Mouse (Mus musculus) heart, embryonic 13.5 days (tissue): ENCODE results near the gene Ccdc85b. TPM values are rescaled to one million over a fixed set of nuclear protein-coding genes. Genes with fewer than 3 reads are reported as not detected.

Source experiments
- ATAC-seq: fragments of 200-750 bp; cut with Nextera tagmentation; 2 replicates; pipeline ENCODE4 v1.8.0; 2017; ENCODE audit warnings: moderate TSS enrichment; ENCODE audit not compliant: insufficient number of reproducible peaks, low FRiP score, low TSS enrichment; ENCODE audit errors: extremely low read depth
- H3K27ac ChIP-seq: fragments of 300-500 bp; sonication (generic); replicated peaks from 2 replicates; pipeline ENCODE4 v1.5.1; 2015; ENCODE audit warnings: moderate library complexity, mild to moderate bottlenecking, inconsistent platforms
- H3K27me3 ChIP-seq: fragments of 300-500 bp; sonication (generic); replicated peaks from 2 replicates; pipeline ENCODE4 v1.6.1; 2015; ENCODE audit warnings: mild to moderate bottlenecking, inconsistent platforms
- H3K36me3 ChIP-seq: fragments of 300-500 bp; sonication (generic); 2 replicates; pipeline ENCODE4 v1.6.1; 2015; ENCODE audit warnings: mild to moderate bottlenecking, inconsistent platforms
- H3K4me1 ChIP-seq: fragments of 300-500 bp; sonication (generic); 2 replicates; pipeline ENCODE4 v1.6.1; 2015; ENCODE audit warnings: inconsistent platforms
- H3K4me2 ChIP-seq: fragments of 300-500 bp; sonication (generic); 2 replicates; pipeline ENCODE4 v1.6.1; 2015; ENCODE audit warnings: inconsistent platforms, mild to moderate bottlenecking, moderate library complexity
- H3K4me3 ChIP-seq: fragments of 300-500 bp; sonication (generic); 2 replicates; pipeline ENCODE4 v1.5.1; 2015; ENCODE audit warnings: moderate library complexity, mild to moderate bottlenecking, inconsistent platforms
- H3K9ac ChIP-seq: fragments of 300-500 bp; sonication (generic); 2 replicates; pipeline ENCODE4 v1.6.1; 2015; ENCODE audit warnings: inconsistent platforms, mild to moderate bottlenecking, moderate library complexity
- H3K9me3 ChIP-seq: fragments of 300-500 bp; sonication (generic); 2 replicates; pipeline ENCODE4 v1.6.1; 2016; ENCODE audit warnings: inconsistent platforms
- WGBS: fragments of 180-500 bp; shearing (Covaris S2); methylation state at CpG from one replicate; pipeline ENCODE4 v1.1.7; 2015; ENCODE audit warnings: mixed read lengths; 5-methylcytosine and 5-hydroxymethylcytosine counted together
- polyA plus RNA-seq: library from polyadenylated mRNA; unstranded; fragments of >200 nt; fragmentation: Nextera tagmentation; extraction: Ambion mirVana; gene quantifications from 2 replicates; pipeline ENCODE4 v1.2.1, GENCODE M21; 2015

Ccdc85b gene
- polyA plus RNA-seq, 1 experiment from 2014 or later = 7.6 TPM

- H3K4me1 ChIP-seq = peaks cover 12% of the 10 kb centered on the region
- no peaks in the 10 kb centered on the region for H3K27me3 ChIP-seq
- H3K27ac ChIP-seq = no peak overlapping the region
- no peak overlapping the region for H3K4me3 ChIP-seq
- ATAC-seq = no peak
- no peak overlapping the region for H3K4me2 ChIP-seq
- H3K9me3 ChIP-seq = no peaks in the 10 kb centered on the region
- peaks cover 88% of the 10 kb centered on the region for H3K36me3 ChIP-seq
- WGBS = 87% methylated on average over 10 of the region's 10 CpGs
- H3K9ac ChIP-seq = no peak overlapping the region
Observed at GRCm38 (mm10) chr19:5480016-5480415, 22.3 kb upstream of the Ccdc85b start.

GRCm38 (mm10) chr19:5477668-5478300 lies 20.1 kb upstream of the Ccdc85b start:
- 86% methylated on average over 18 of the region's 18 CpGs for WGBS
- H3K4me1 ChIP-seq = peaks cover 24% of the 10 kb centered on the region
- H3K4me3 ChIP-seq = no peak overlapping the region
- no peak overlapping the region for H3K9ac ChIP-seq
- ATAC-seq = no peak
- H3K27ac ChIP-seq = no peak overlapping the region
- peaks cover 66% of the 10 kb centered on the region for H3K36me3 ChIP-seq
- H3K4me2 ChIP-seq = no peak overlapping the region
- H3K27me3 ChIP-seq = no peaks in the 10 kb centered on the region
- H3K9me3 ChIP-seq = no peaks in the 10 kb centered on the region

GRCm38 (mm10) chr19:5477004-5477667 lies 19.4 kb upstream of the Ccdc85b start:
- H3K27ac ChIP-seq = no peak overlapping the region
- 82% methylated on average over 10 of the region's 10 CpGs for WGBS
- peaks cover 24% of the 10 kb centered on the region for H3K4me1 ChIP-seq
- no peak overlapping the region for H3K4me2 ChIP-seq
- peaks cover 59% of the 10 kb centered on the region for H3K36me3 ChIP-seq
- no peaks in the 10 kb centered on the region for H3K9me3 ChIP-seq
- peak overlapping the region; percentile 37; the same call in 1 of the 2 replicates for H3K9ac ChIP-seq
- no peak overlapping the region for H3K4me3 ChIP-seq
- ATAC-seq = no peak
- H3K27me3 ChIP-seq = no peaks in the 10 kb centered on the region

- no peak; the same call in 1 of the 2 replicates for ATAC-seq
- peak overlapping the region; percentile 92 for H3K9ac ChIP-seq
- H3K9me3 ChIP-seq = no peaks in the 10 kb centered on the region
- H3K4me1 ChIP-seq = peaks cover 24% of the 10 kb centered on the region
- peaks cover 40% of the 10 kb centered on the region for H3K36me3 ChIP-seq
- 13% methylated on average over 12 of the region's 13 CpGs for WGBS
- peak overlapping the region; percentile 86 for H3K27ac ChIP-seq
- H3K27me3 ChIP-seq = no peaks in the 10 kb centered on the region
- H3K4me3 ChIP-seq = peak overlapping the region; percentile 69
- peak overlapping the region; percentile 75 for H3K4me2 ChIP-seq
Observed at GRCm38 (mm10) chr19:5475069-5475714, 17.5 kb upstream of the Ccdc85b start.

DNA sequence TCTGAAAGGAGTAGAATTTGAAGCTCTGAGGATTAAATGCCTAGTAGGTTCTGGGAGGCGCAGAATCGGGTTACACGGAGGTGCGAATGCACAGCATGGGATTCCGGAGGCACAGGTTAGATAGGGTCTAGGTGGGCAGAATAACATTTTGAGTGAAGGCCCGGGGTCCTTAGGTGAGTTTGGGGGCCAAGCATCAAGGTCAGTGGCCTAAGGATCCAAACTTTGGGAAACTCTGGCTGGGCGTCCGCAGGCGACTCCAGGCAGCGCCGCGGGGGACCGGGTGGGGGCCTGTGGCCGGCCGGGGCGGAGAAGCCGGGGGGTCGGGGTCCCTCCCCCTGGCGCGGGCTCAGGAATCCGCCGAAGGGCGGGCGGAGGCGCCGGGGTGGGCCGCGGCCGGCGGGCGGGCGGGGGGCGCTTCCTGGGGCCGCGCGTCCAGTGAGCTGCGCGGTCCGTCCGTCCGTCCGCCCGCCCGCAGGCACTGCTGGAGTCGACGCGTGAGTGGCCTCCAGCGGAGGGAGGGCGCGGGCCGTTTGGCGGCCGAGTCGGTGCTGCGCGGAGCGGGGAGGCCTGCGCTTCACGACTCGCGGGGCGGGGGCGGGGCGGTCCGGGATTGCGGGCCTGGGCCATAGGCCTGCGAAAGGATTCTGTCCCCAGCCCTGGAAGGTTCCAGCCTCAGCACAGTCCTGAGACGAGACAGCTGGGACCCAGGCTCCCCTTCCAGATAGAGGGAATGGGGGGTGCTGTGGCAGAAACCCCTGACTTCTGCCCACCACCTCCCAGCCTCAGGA lies 16.8 kb upstream of the Ccdc85b start:
- Histone ChIP-seq H3K27me3 (no peaks in the 10 kb centered on the region), H3K36me3 (peaks cover 33% of the 10 kb centered on the region), H3K4me2 (peak overlapping the region; percentile 75), H3K27ac (peak overlapping the region; percentile 86), H3K9me3 (no peaks in the 10 kb centered on the region), H3K4me3 (peak overlapping the region; percentile 69), H3K9ac (peak overlapping the region; percentile 92), H3K4me1 (peaks cover 24% of the 10 kb centered on the region)
- ATAC-seq = peak; percentile 34
- WGBS = 1% methylated on average over 46 of the region's 68 CpGs

DNA sequence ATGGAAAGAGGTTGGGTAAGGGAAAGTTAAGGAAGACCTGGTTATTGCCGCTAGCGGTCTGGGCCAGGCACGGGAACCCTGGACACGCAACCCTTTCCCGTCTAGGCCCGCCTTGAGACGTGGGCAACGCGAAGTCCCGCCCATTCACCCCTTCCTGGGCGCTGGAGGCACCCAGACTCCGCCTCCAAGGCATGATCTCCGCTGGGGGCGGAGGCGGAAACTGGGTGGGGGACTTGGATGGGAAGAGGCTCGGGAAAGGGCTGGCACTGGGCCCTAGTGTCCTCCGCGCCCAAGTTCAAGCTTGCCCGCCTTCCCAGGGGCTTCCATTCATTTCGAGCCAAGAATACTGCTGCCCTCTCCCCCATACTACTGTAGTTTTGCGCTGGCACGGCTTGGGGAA lies 16.0 kb upstream of the Ccdc85b start, which contains the start of gene Efemp2:
TSS of gene Efemp2 (plus strand) at position 235 of the 400 bp plus-strand sequence.
- under 1% methylated on average over 22 of the region's 22 CpGs for WGBS
- Histone ChIP-seq H3K27me3 (no peaks in the 10 kb centered on the region), H3K27ac (peak within 1 kb of the TSS; percentile 86), H3K4me3 (peak within 1 kb of the TSS; percentile 69), H3K9ac (peak within 1 kb of the TSS; percentile 92), H3K36me3 (peaks cover 25% of the 10 kb centered on the region), H3K9me3 (no peaks in the 10 kb centered on the region), H3K4me1 (peaks cover 24% of the 10 kb centered on the region), H3K4me2 (peak within 1 kb of the TSS; percentile 75)
- ATAC-seq = peak; percentile 66; the same call in 1 of the 2 replicates

GRCm38 (mm10) chr19:5472857-5473256 lies 15.2 kb upstream of the Ccdc85b start:
- no peaks in the 10 kb centered on the region for H3K27me3 ChIP-seq
- H3K9me3 ChIP-seq = no peaks in the 10 kb centered on the region
- peaks cover 21% of the 10 kb centered on the region for H3K36me3 ChIP-seq
- no peak overlapping the region for H3K9ac ChIP-seq
- no peak for ATAC-seq
- H3K4me2 ChIP-seq = no peak overlapping the region
- no peak overlapping the region for H3K27ac ChIP-seq
- WGBS = 70% methylated on average over 3 of the region's 3 CpGs
- peaks cover 28% of the 10 kb centered on the region for H3K4me1 ChIP-seq
- no peak overlapping the region for H3K4me3 ChIP-seq

GRCm38 (mm10) chr19:5471846-5472245 lies 14.2 kb upstream of the Ccdc85b start:
- Histone ChIP-seq H3K4me3 (no peak overlapping the region), H3K9ac (no peak overlapping the region), H3K9me3 (no peaks in the 10 kb centered on the region), H3K4me1 (peaks cover 28% of the 10 kb centered on the region), H3K27me3 (no peaks in the 10 kb centered on the region), H3K27ac (no peak overlapping the region), H3K36me3 (peaks cover 21% of the 10 kb centered on the region), H3K4me2 (no peak overlapping the region)
- ATAC-seq = no peak
- WGBS = 60% methylated on average over 5 of the region's 5 CpGs

DNA sequence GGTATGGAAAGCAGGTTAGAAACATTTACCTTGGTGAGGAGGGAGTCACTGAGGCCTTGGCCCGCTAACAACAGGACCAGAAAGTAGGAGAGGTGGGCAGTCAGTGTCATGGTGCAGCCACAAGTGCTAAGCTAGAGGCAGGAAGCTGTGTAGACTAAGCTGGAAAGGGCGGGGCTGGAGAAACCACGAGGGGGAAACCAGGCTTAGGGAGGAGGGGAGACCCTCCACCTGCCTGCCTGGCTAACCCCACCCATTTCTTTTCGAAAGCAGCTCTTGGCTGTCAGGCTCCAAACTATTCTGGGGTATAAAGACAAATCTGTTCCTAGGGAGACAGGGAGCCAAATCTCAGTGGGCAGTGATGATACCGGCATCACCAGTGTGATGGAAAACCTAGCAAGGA lies 10.7 kb upstream of the Ccdc85b start, which contains the start of gene Ctsw:
TSS of gene Ctsw (minus strand) at position 134 of the 400 bp plus-strand sequence.
- Histone ChIP-seq H3K9ac (no peak within 1 kb of the TSS), H3K4me3 (no peak within 1 kb of the TSS), H3K27me3 (no peaks in the 10 kb centered on the region), H3K4me1 (peaks cover 18% of the 10 kb centered on the region), H3K9me3 (no peaks in the 10 kb centered on the region), H3K27ac (no peak within 1 kb of the TSS), H3K4me2 (no peak within 1 kb of the TSS), H3K36me3 (peaks cover 46% of the 10 kb centered on the region)
- ATAC-seq = no peak
- WGBS = 50% methylated on average over 5 of the region's 5 CpGs

DNA sequence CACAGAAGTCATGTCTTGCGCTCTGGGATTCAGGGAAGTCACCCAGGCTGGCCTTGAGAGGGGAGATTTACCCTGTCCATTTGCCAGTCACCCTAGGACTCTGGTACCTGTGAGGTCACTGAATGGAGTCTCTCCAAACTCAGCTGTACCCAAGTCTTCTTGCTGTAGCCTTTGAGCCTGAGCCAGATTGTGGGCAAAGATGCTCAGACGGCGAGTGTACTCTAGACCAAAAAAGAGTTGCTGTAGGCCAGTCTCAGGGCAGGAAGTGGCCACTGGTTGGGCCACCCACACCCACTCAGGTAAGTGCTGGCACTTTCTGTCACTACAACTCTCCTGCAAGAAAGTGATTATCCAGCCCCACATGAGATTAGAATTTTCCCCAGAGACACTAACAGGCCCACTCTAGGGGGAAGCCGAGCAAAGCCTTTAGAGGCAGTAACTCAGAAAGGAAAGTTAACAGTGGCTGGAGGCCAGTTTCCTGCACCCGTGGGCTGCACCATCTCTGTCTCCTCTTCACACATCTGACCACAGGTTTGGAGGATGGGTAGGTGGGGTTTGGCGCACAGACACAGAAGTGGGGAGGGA lies 9.3 kb upstream of the Ccdc85b start:
- Histone ChIP-seq H3K27me3 (no peaks in the 10 kb centered on the region), H3K9ac (no peak overlapping the region), H3K36me3 (peaks cover 59% of the 10 kb centered on the region), H3K4me3 (no peak overlapping the region), H3K27ac (no peak overlapping the region), H3K4me1 (peaks cover 19% of the 10 kb centered on the region), H3K4me2 (no peak overlapping the region), H3K9me3 (no peaks in the 10 kb centered on the region)
- 91% methylated on average over 6 of the region's 6 CpGs for WGBS
- no peak for ATAC-seq
